ENCODE assay signal across 20 mouse cellular contexts in genomic region chr17:84014287-84015039, GRCm38 (mm10).
DNase-seq lines count a peak whose midpoint lies in the region; ATAC-seq lines count a peak whose summit lies in the region.
"Had no signal": no experiment of that assay in that cellular context is flagged by ENCODE, and none has a peak within 500 bp of the region (broad histone marks: within the 10 kb centered on the region; RNA-seq: fewer than 3 reads in every experiment).

No protein-coding gene starts in this region.

- H3K9ac ChIP-seq in heart, embryonic 16.5 days (ENCODE audit: low read length), result no peak overlapping the region
- H3K9ac ChIP-seq: embryonic facial prominence, embryonic 12.5 days; forebrain, embryonic 15.5 days; hindbrain, embryonic 15.5 days had no signal

- H3K27me3 ChIP-seq in heart, embryonic 16.5 days (ENCODE audit: control insufficient read depth, insufficient read depth, low read length), result no peaks in the 10 kb centered on the region
- H3K27me3 ChIP-seq: embryonic facial prominence, embryonic 12.5 days; forebrain, embryonic 15.5 days; hindbrain, embryonic 15.5 days had no signal

- DNase-seq in heart, postnatal 25 days (ENCODE audit: low spot score), result no peak
- DNase-seq in thymus, postnatal 4 days, result peak; percentile 8
- no peak for DNase-seq in thymus, adult 18-20 months
- DNase-seq in B cell, adult 2 months, result no peak
- no peak for DNase-seq in urinary bladder, postnatal 14 days (ENCODE audit: low spot score)
- DNase-seq in layer of hippocampus, postnatal 25 days (ENCODE audit: extremely low spot score in 1 of 2, low spot score in 1 of 2), result no peak
- DNase-seq: adrenal gland, postnatal 25 days; cerebellum, adult 2 months; kidney, adult 8-10 months; kidney, postnatal 25 days; layer of hippocampus, adult 9-11 months; lung, postnatal 10 days; retina, postnatal 1 day had no signal

- H3K4me1 ChIP-seq in heart, embryonic 16.5 days (ENCODE audit: control insufficient read depth, insufficient read depth, low read length), result 0 out of 2 replicates have a peak, but pooled peaks cover 9% of the 10 kb centered on the region

- ATAC-seq in heart, embryonic 16.5 days (replicated peaks; ENCODE audit: extremely low read depth, insufficient read depth, low FRiP score), result peak; percentile 51; the same call in 1 of the 2 replicates
- peak; percentile 87 for ATAC-seq in megakaryocyte progenitor cell, adult 5-6 weeks (replicated peaks; ENCODE audit: poor library complexity)
- ATAC-seq: forebrain, embryonic 15.5 days had no signal

- no peaks in the 10 kb centered on the region for H3K36me3 ChIP-seq in heart, embryonic 16.5 days (ENCODE audit: control insufficient read depth, insufficient read depth)
- H3K36me3 ChIP-seq: embryonic facial prominence, embryonic 12.5 days; forebrain, embryonic 15.5 days; hindbrain, embryonic 15.5 days had no signal

- H3K4me3 ChIP-seq in heart, embryonic 16.5 days (ENCODE audit: low read length), result no peak overlapping the region
- H3K4me3 ChIP-seq: embryonic facial prominence, embryonic 12.5 days; forebrain, embryonic 15.5 days; hindbrain, embryonic 15.5 days had no signal

- no peak overlapping the region for H3K4me2 ChIP-seq in heart, embryonic 16.5 days (ENCODE audit: low read depth, low read length)
- H3K4me2 ChIP-seq: embryonic facial prominence, embryonic 12.5 days; forebrain, embryonic 15.5 days; hindbrain, embryonic 15.5 days; liver, embryonic 11.5 days; midbrain, embryonic 11.5 days had no signal

- no peaks in the 10 kb centered on the region for H3K9me3 ChIP-seq in heart, embryonic 16.5 days (replicated peaks; ENCODE audit: control insufficient read depth, low read length)
- H3K9me3 ChIP-seq: forebrain, embryonic 15.5 days; hindbrain, embryonic 15.5 days had no signal

- intact Hi-C loops in heart, postnatal 25 days (cut with DNase I), result no loop called here

- WGBS in heart, embryonic 16.5 days, result 56% methylated on average over 12 of the region's 12 CpGs

- no peak overlapping the region for H3K27ac ChIP-seq in heart, embryonic 16.5 days (ENCODE audit: low read length)
- H3K27ac ChIP-seq: embryonic facial prominence, embryonic 12.5 days; forebrain, embryonic 15.5 days; hindbrain, embryonic 15.5 days had no signal
